Mouse (Mus musculus) lung, postnatal 0 days (tissue): Measurements from ENCODE around the gene Sarm1. TPM values are rescaled to one million over a fixed set of nuclear protein-coding genes. Genes with fewer than 3 reads are reported as not detected.

Experiments
- ATAC-seq: fragments of 200-750 bp; cut with Nextera tagmentation; 2 replicates; pipeline ENCODE4 v1.8.0; 2017; ENCODE audit warnings: moderate library complexity
- DNase-seq: peaks from one replicate; pipeline ENCODE4 v3.0.0-alpha.2; 2016; ENCODE audit warnings: low spot score
- H3K27ac ChIP-seq: fragments of 300-500 bp; sonication (generic); 2 replicates; pipeline ENCODE4 v1.5.1; 2014; ENCODE audit warnings: antibody characterized with exemption, mild to moderate bottlenecking, low read length, mixed read lengths
- H3K27me3 ChIP-seq: fragments of 300-500 bp; sonication (generic); replicated peaks from 2 replicates; pipeline ENCODE4 v1.6.1; 2014; ENCODE audit warnings: low read length, mixed read lengths; ENCODE audit not compliant: insufficient read depth
- H3K36me3 ChIP-seq: fragments of 300-500 bp; sonication (generic); 2 replicates; pipeline ENCODE4 v1.6.1; 2014; ENCODE audit warnings: low read length, mixed read lengths; ENCODE audit not compliant: insufficient read depth
- H3K4me1 ChIP-seq: fragments of 300-500 bp; sonication (generic); 2 replicates; pipeline ENCODE4 v1.6.1; 2014; ENCODE audit warnings: antibody characterized with exemption, low read depth, low read length, mixed read lengths; ENCODE audit not compliant: insufficient read depth
- H3K4me2 ChIP-seq: fragments of 300-500 bp; sonication (generic); replicated peaks from 2 replicates; pipeline ENCODE4 v1.6.1; 2014; ENCODE audit warnings: low read depth, mild to moderate bottlenecking, low read length, moderate library complexity, mixed read lengths
- H3K4me3 ChIP-seq: fragments of 300-500 bp; sonication (generic); 2 replicates; pipeline ENCODE4 v1.5.1; 2014; ENCODE audit warnings: low read depth, low read length
- H3K9ac ChIP-seq: fragments of 300-500 bp; sonication (generic); replicated peaks from 2 replicates; pipeline ENCODE4 v1.6.1; 2014; ENCODE audit warnings: low read depth, mild to moderate bottlenecking
- H3K9me3 ChIP-seq: fragments of 300-500 bp; sonication (generic); 2 replicates; pipeline ENCODE4 v1.6.1; 2016; ENCODE audit warnings: low read length, mixed read lengths
- CTCF ChIP-seq: IDR thresholded peaks from 2 replicates; pipeline ENCODE4 v1.5.1; 2016; ENCODE audit warnings: antibody characterized with exemption, mild to moderate bottlenecking
- EP300 ChIP-seq: IDR thresholded peaks from 2 replicates; pipeline ENCODE4 v1.6.1; 2016; ENCODE audit warnings: antibody characterized with exemption, mild to moderate bottlenecking, control low read depth
- WGBS: fragments of 180-500 bp; shearing (Covaris S2); extraction: QIAGEN DNeasy Blood & Tissue Kit; methylation state at CpG from one replicate; pipeline ENCODE4 v1.1.7; 2014; 5-methylcytosine and 5-hydroxymethylcytosine counted together
- polyA plus RNA-seq: library from polyadenylated mRNA; unstranded; fragments of >200 nt; fragmentation: Nextera tagmentation; extraction: Ambion mirVana; gene quantifications from 2 replicates; pipeline ENCODE4 v1.2.1, GENCODE M21; 2015

Sarm1 gene
- polyA plus RNA-seq, 1 experiment from 2014 or later = 0.16 TPM

GRCm38 (mm10) chr11:78462669-78463068 lies 34.9 kb downstream of the Sarm1 start:
- DNase-seq = no peak
- H3K4me1 ChIP-seq = peaks cover 5% of the 10 kb centered on the region; the same call in 1 of the 2 replicates
- H3K27me3 ChIP-seq = no peaks in the 10 kb centered on the region
- H3K4me2 ChIP-seq = no peak overlapping the region
- ATAC-seq = no peak
- H3K9ac ChIP-seq = no peak overlapping the region
- H3K9me3 ChIP-seq = peaks cover 4% of the 10 kb centered on the region; the same call in 1 of the 2 replicates
- no peaks in the 10 kb centered on the region for H3K36me3 ChIP-seq
- no peak overlapping the region for H3K27ac ChIP-seq
- no peak overlapping the region for H3K4me3 ChIP-seq
- TF ChIP-seq CTCF (no peak), EP300 (no peak)
- WGBS = 75% methylated on average over 5 of the region's 5 CpGs

GRCm38 (mm10) chr11:78461894-78462293 lies 35.7 kb downstream of the Sarm1 start:
- H3K27me3 ChIP-seq = no peaks in the 10 kb centered on the region
- TF ChIP-seq CTCF = peak; percentile 49
- no peak for TF ChIP-seq EP300
- H3K27ac ChIP-seq = no peak overlapping the region
- H3K36me3 ChIP-seq = no peaks in the 10 kb centered on the region
- H3K4me1 ChIP-seq = peaks cover 5% of the 10 kb centered on the region; the same call in 1 of the 2 replicates
- H3K4me3 ChIP-seq = no peak overlapping the region
- H3K9me3 ChIP-seq = peaks cover 4% of the 10 kb centered on the region; the same call in 1 of the 2 replicates
- ATAC-seq = no peak
- no peak overlapping the region for H3K4me2 ChIP-seq
- no peak for DNase-seq
- WGBS = 54% methylated on average over 1 of the region's 1 CpGs
- no peak overlapping the region for H3K9ac ChIP-seq

GRCm38 (mm10) chr11:78458740-78459139 lies 38.8 kb downstream of the Sarm1 start:
- TF ChIP-seq EP300 (no peak), CTCF (no peak)
- ATAC-seq = no peak
- Histone ChIP-seq H3K9ac (no peak overlapping the region), H3K9me3 (peaks cover 4% of the 10 kb centered on the region; the same call in 1 of the 2 replicates), H3K27ac (no peak overlapping the region), H3K4me1 (no peaks in the 10 kb centered on the region), H3K4me2 (no peak overlapping the region), H3K27me3 (no peaks in the 10 kb centered on the region), H3K4me3 (no peak overlapping the region), H3K36me3 (no peaks in the 10 kb centered on the region)
- WGBS = 75% methylated on average over 17 of the region's 17 CpGs
- DNase-seq = no peak

GRCm38 (mm10) chr11:78455308-78455707 lies 42.2 kb downstream of the Sarm1 start:
- 17% methylated on average over 5 of the region's 5 CpGs for WGBS
- TF ChIP-seq CTCF = peak; percentile 77
- TF ChIP-seq EP300 = no peak

GRCm38 (mm10) chr11:78454276-78454675 lies 43.3 kb downstream of the Sarm1 start:
- no peaks in the 10 kb centered on the region for H3K36me3 ChIP-seq
- TF ChIP-seq CTCF = no peak
- no peak for TF ChIP-seq EP300
- 60% methylated on average over 7 of the region's 7 CpGs for WGBS
- no peaks in the 10 kb centered on the region for H3K4me1 ChIP-seq
- no peak overlapping the region for H3K27ac ChIP-seq
- no peak for ATAC-seq
- no peak overlapping the region for H3K9ac ChIP-seq
- H3K4me2 ChIP-seq = no peak overlapping the region
- no peak for DNase-seq
- no peaks in the 10 kb centered on the region for H3K27me3 ChIP-seq
- H3K9me3 ChIP-seq = no peaks in the 10 kb centered on the region
- no peak overlapping the region for H3K4me3 ChIP-seq

More at GRCm38 (mm10) chr11:78455308-78455707, 42.2 kb downstream of the Sarm1 start:
- no peak for ATAC-seq
- no peak overlapping the region for H3K9ac ChIP-seq
- no peaks in the 10 kb centered on the region for H3K27me3 ChIP-seq
- no peaks in the 10 kb centered on the region for H3K36me3 ChIP-seq
- H3K4me1 ChIP-seq = no peaks in the 10 kb centered on the region
- H3K4me3 ChIP-seq = no peak overlapping the region
- peak; percentile 42 for DNase-seq
- no peak overlapping the region for H3K4me2 ChIP-seq
- H3K27ac ChIP-seq = no peak overlapping the region
- H3K9me3 ChIP-seq = no peaks in the 10 kb centered on the region

GRCm38 (mm10) chr11:78453675-78454074 lies 43.9 kb downstream of the Sarm1 start:
- Histone ChIP-seq H3K4me3 (no peak overlapping the region), H3K9me3 (no peaks in the 10 kb centered on the region), H3K4me1 (no peaks in the 10 kb centered on the region), H3K27me3 (no peaks in the 10 kb centered on the region), H3K4me2 (no peak overlapping the region), H3K9ac (no peak overlapping the region), H3K27ac (no peak overlapping the region), H3K36me3 (no peaks in the 10 kb centered on the region)
- TF ChIP-seq EP300 (no peak), CTCF (peak; percentile 93)
- ATAC-seq = no peak
- WGBS = 16% methylated on average over 4 of the region's 4 CpGs
- peak; percentile 76 for DNase-seq

- no peak for ATAC-seq
- TF ChIP-seq EP300 = no peak
- Histone ChIP-seq H3K27ac (no peak overlapping the region), H3K4me3 (no peak overlapping the region), H3K4me2 (no peak overlapping the region), H3K36me3 (no peaks in the 10 kb centered on the region), H3K9ac (no peak overlapping the region), H3K9me3 (no peaks in the 10 kb centered on the region), H3K4me1 (no peaks in the 10 kb centered on the region), H3K27me3 (no peaks in the 10 kb centered on the region)
- 27% methylated on average over 2 of the region's 2 CpGs for WGBS
- DNase-seq = no peak
These were observed 47.2 kb downstream of the Sarm1 start for GRCm38 (mm10) chr11:78450337-78450736.
